21 mouse cellular contexts compared by ENCODE assay signal in the genomic region with DNA sequence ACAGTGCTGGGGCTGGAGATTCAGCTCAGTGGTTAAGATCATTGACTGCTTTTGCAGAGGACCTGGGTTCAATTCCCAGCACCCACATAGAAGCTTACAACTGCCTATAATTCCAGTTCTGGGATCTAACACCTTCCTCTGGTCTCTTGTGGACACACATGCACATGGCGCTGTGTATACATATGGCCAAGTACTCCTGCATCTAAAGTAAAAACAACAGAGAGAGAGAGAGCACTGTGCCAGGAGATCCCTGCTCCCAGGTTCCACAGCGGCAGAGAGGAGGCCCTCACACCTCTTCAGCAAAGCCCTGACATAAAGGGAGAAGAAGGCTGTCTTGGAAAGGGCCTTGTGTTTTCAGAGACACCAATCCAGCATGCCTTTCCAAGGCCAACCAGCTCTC. TPM values are rescaled to one million over a fixed set of nuclear protein-coding genes. Genes with fewer than 3 reads are reported as not detected.
DNase-seq lines count a peak whose midpoint lies in the region; ATAC-seq lines count a peak whose summit lies in the region.
"Had no signal": no experiment of that assay in that cellular context is flagged by ENCODE, and none has a peak within 500 bp of the region (broad histone marks: within the 10 kb centered on the region; RNA-seq: fewer than 3 reads in every experiment).

No protein-coding gene starts in this region.

- H3K27me3 ChIP-seq in forebrain, embryonic 11.5 days (ENCODE audit: control insufficient read depth, insufficient read depth, low read length) = no peaks in the 10 kb centered on the region
- no peaks in the 10 kb centered on the region for H3K27me3 ChIP-seq in forebrain, embryonic 16.5 days (replicated peaks; ENCODE audit: control insufficient read depth, insufficient read depth, low read length)
- no peaks in the 10 kb centered on the region for H3K27me3 ChIP-seq in midbrain, embryonic 10.5 days (ENCODE audit: low read depth, poor library complexity, severe bottlenecking)
- no peaks in the 10 kb centered on the region for H3K27me3 ChIP-seq in midbrain, embryonic 16.5 days (ENCODE audit: control insufficient read depth, insufficient read depth, low read depth, low read length)
- H3K27me3 ChIP-seq in hindbrain, embryonic 13.5 days = no peaks in the 10 kb centered on the region
- H3K27me3 ChIP-seq in midbrain, embryonic 15.5 days (replicated peaks) = no peaks in the 10 kb centered on the region
- H3K27me3 ChIP-seq: liver, embryonic 13.5 days; stomach, embryonic 15.5 days had no signal

- H3K4me1 ChIP-seq in forebrain, embryonic 11.5 days (replicated peaks; ENCODE audit: control insufficient read depth, insufficient read depth, low read length) = 0 out of 2 replicates have a peak, but pooled peaks cover 3% of the 10 kb centered on the region
- peaks cover 10% of the 10 kb centered on the region for H3K4me1 ChIP-seq in forebrain, embryonic 16.5 days (replicated peaks; ENCODE audit: control insufficient read depth, insufficient read depth, low read length)
- peaks cover 20% of the 10 kb centered on the region for H3K4me1 ChIP-seq in midbrain, embryonic 10.5 days
- peaks cover 8% of the 10 kb centered on the region for H3K4me1 ChIP-seq in midbrain, embryonic 16.5 days (ENCODE audit: control insufficient read depth, insufficient read depth, low read length)
- peaks cover 18% of the 10 kb centered on the region for H3K4me1 ChIP-seq in hindbrain, embryonic 13.5 days (replicated peaks)
- peaks cover 14% of the 10 kb centered on the region for H3K4me1 ChIP-seq in midbrain, embryonic 15.5 days
- H3K4me1 ChIP-seq: stomach, embryonic 15.5 days had no signal

- peaks cover 19% of the 10 kb centered on the region for H3K36me3 ChIP-seq in forebrain, embryonic 11.5 days (ENCODE audit: control insufficient read depth, insufficient read depth, low read length)
- peaks cover 41% of the 10 kb centered on the region for H3K36me3 ChIP-seq in forebrain, embryonic 16.5 days (ENCODE audit: control insufficient read depth, insufficient read depth)
- H3K36me3 ChIP-seq in midbrain, embryonic 10.5 days = peaks cover 100% of the 10 kb centered on the region
- peaks cover 58% of the 10 kb centered on the region for H3K36me3 ChIP-seq in midbrain, embryonic 16.5 days (ENCODE audit: control insufficient read depth, insufficient read depth, low read length)
- H3K36me3 ChIP-seq in hindbrain, embryonic 13.5 days = peaks cover 96% of the 10 kb centered on the region
- H3K36me3 ChIP-seq in midbrain, embryonic 15.5 days (replicated peaks) = peaks cover 51% of the 10 kb centered on the region

- H3K4me2 ChIP-seq in forebrain, embryonic 11.5 days (ENCODE audit: low read depth, low read length, severe bottlenecking) = no peak overlapping the region
- no peak overlapping the region for H3K4me2 ChIP-seq in forebrain, embryonic 16.5 days (ENCODE audit: low read length)
- H3K4me2 ChIP-seq in midbrain, embryonic 16.5 days (ENCODE audit: low read length) = no peak overlapping the region
- no peak overlapping the region for H3K4me2 ChIP-seq in hindbrain, embryonic 13.5 days
- H3K4me2 ChIP-seq in midbrain, embryonic 15.5 days = no peak overlapping the region
- H3K4me2 ChIP-seq: liver, embryonic 13.5 days; stomach, embryonic 15.5 days had no signal

- 97% methylated on average over 2 of the region's 2 CpGs for WGBS in forebrain, embryonic 11.5 days
- WGBS in forebrain, embryonic 16.5 days = 98% methylated on average over 2 of the region's 2 CpGs
- 89% methylated on average over 2 of the region's 2 CpGs for WGBS in midbrain, embryonic 10.5 days
- 100% methylated on average over 2 of the region's 2 CpGs for WGBS in midbrain, embryonic 16.5 days
- WGBS in hindbrain, embryonic 13.5 days = 95% methylated on average over 2 of the region's 2 CpGs
- 92% methylated on average over 2 of the region's 2 CpGs for WGBS in midbrain, embryonic 15.5 days

- H3K27ac ChIP-seq in forebrain, embryonic 11.5 days (ENCODE audit: low read depth, low read length) = peak overlapping the region; percentile 37; the same call in 1 of the 2 replicates
- no peak overlapping the region for H3K27ac ChIP-seq in forebrain, embryonic 16.5 days (ENCODE audit: low read length)
- H3K27ac ChIP-seq in midbrain, embryonic 10.5 days (replicated peaks) = peak overlapping the region; percentile 77
- H3K27ac ChIP-seq in midbrain, embryonic 16.5 days (ENCODE audit: low read length) = no peak overlapping the region; the same call in 1 of the 2 replicates
- H3K27ac ChIP-seq in hindbrain, embryonic 13.5 days = peak overlapping the region; percentile 58; the same call in 1 of the 2 replicates
- H3K27ac ChIP-seq in midbrain, embryonic 15.5 days = peak overlapping the region; percentile 32; the same call in 1 of the 2 replicates
- H3K27ac ChIP-seq: heart, adult 2 months; liver, embryonic 13.5 days; stomach, embryonic 15.5 days had no signal

- H3K9me3 ChIP-seq in forebrain, embryonic 11.5 days (ENCODE audit: control insufficient read depth, low read length) = no peaks in the 10 kb centered on the region
- H3K9me3 ChIP-seq in forebrain, embryonic 16.5 days (ENCODE audit: control insufficient read depth, low read length) = no peaks in the 10 kb centered on the region
- no peaks in the 10 kb centered on the region for H3K9me3 ChIP-seq in midbrain, embryonic 10.5 days (replicated peaks)
- H3K9me3 ChIP-seq in midbrain, embryonic 16.5 days (replicated peaks; ENCODE audit: control insufficient read depth, low read length, poor library complexity, severe bottlenecking) = no peaks in the 10 kb centered on the region
- no peaks in the 10 kb centered on the region for H3K9me3 ChIP-seq in hindbrain, embryonic 13.5 days
- no peaks in the 10 kb centered on the region for H3K9me3 ChIP-seq in midbrain, embryonic 15.5 days
- H3K9me3 ChIP-seq: liver, embryonic 13.5 days; stomach, embryonic 15.5 days had no signal

- H3K9ac ChIP-seq in forebrain, embryonic 11.5 days (ENCODE audit: low read length) = no peak overlapping the region
- H3K9ac ChIP-seq in forebrain, embryonic 16.5 days (replicated peaks; ENCODE audit: low read depth, low read length) = no peak overlapping the region
- no peak overlapping the region for H3K9ac ChIP-seq in midbrain, embryonic 16.5 days (ENCODE audit: low read depth, low read length)
- no peak overlapping the region for H3K9ac ChIP-seq in hindbrain, embryonic 13.5 days
- no peak overlapping the region for H3K9ac ChIP-seq in midbrain, embryonic 15.5 days
- H3K9ac ChIP-seq: liver, embryonic 13.5 days; stomach, embryonic 15.5 days had no signal

- H3K4me3 ChIP-seq in forebrain, embryonic 11.5 days (ENCODE audit: low read depth, low read length) = no peak overlapping the region
- H3K4me3 ChIP-seq in forebrain, embryonic 16.5 days (replicated peaks; ENCODE audit: low read length) = no peak overlapping the region
- no peak overlapping the region for H3K4me3 ChIP-seq in midbrain, embryonic 10.5 days
- no peak overlapping the region for H3K4me3 ChIP-seq in midbrain, embryonic 16.5 days (ENCODE audit: low read depth, low read length)
- H3K4me3 ChIP-seq in hindbrain, embryonic 13.5 days = no peak overlapping the region
- no peak overlapping the region for H3K4me3 ChIP-seq in midbrain, embryonic 15.5 days
- H3K4me3 ChIP-seq: heart, adult 2 months; liver, embryonic 13.5 days; stomach, embryonic 15.5 days had no signal

- DNase-seq in forebrain, embryonic 11.5 days (ENCODE audit: low spot score) = no peak
- DNase-seq in midbrain, embryonic 10.5 days (ENCODE audit: low spot score) = no peak
- DNase-seq in right cerebral cortex, adult 2 months (ENCODE audit: low spot score in 2 of 2) = no peak
- no peak for DNase-seq in kidney, adult 11 months
- DNase-seq: adrenal gland, postnatal 36 days; cerebellum, adult 9-10 months; gastrocnemius, postnatal 36 days; heart, adult 2 months; heart, postnatal 36 days; kidney, adult 8-10 months; kidney, postnatal 10 days; liver, embryonic 13.5 days; lung, adult 2 months; right cerebral cortex, adult 18-20 months; thymus, postnatal 25 days had no signal

- no peak for ATAC-seq in forebrain, embryonic 11.5 days (replicated peaks; ENCODE audit: low FRiP score)
- no peak for ATAC-seq in forebrain, embryonic 16.5 days
- ATAC-seq in midbrain, embryonic 16.5 days = no peak
- no peak for ATAC-seq in hindbrain, embryonic 13.5 days (ENCODE audit: low FRiP score)
- no peak for ATAC-seq in midbrain, embryonic 15.5 days (replicated peaks)
- ATAC-seq: inflammation-experienced regulatory T-cells, adult 6 months had no signal

RNA-seq across cellular contexts. Expression of a gene that starts 19.0 kb away (rescaled TPM):
- 87.3 and 94.7 TPM in 2 replicates for polyA plus RNA-seq in forebrain, embryonic 11.5 days (2014; fragmentation: Nextera tagmentation; extraction: Ambion mirVana)
- 129 and 146 TPM in 2 replicates for polyA plus RNA-seq in forebrain, embryonic 16.5 days (2015; fragmentation: Nextera tagmentation; extraction: Ambion mirVana)
- 117 and 122 TPM in 2 replicates for polyA plus RNA-seq in midbrain, embryonic 10.5 days (2016; fragmentation: Nextera tagmentation; extraction: Ambion mirVana)
- 77.2 and 83.0 TPM in 2 replicates for polyA plus RNA-seq in midbrain, embryonic 16.5 days (2015; fragmentation: Nextera tagmentation; extraction: Ambion mirVana)
- polyA plus RNA-seq in hindbrain, embryonic 13.5 days (2015; fragmentation: Nextera tagmentation; extraction: Ambion mirVana) = 107 and 114 TPM in 2 replicates
- polyA plus RNA-seq in midbrain, embryonic 15.5 days (2015; fragmentation: Nextera tagmentation; extraction: Ambion mirVana) = 82.7 and 89.4 TPM in 2 replicates

Comparison
In these comparisons a context has a peak if more than half of its experiments do, and no peak if none do; other contexts are left out.
1. H3K27ac ChIP-seq: peak in forebrain, embryonic 11.5 days (single experiment), midbrain, embryonic 10.5 days (single experiment), hindbrain, embryonic 13.5 days (single experiment) and midbrain, embryonic 15.5 days (single experiment); none in forebrain, embryonic 16.5 days (single experiment) and midbrain, embryonic 16.5 days (single experiment).